Mouse (Mus musculus): ENCODE measurements around the gene Pyroxd2.
"Not testable (repeated sequence)": the region's sequence is repeated elsewhere in the genome, so short reads cannot be mapped to it uniquely, and the experiment has no call there.

Gene Pyroxd2

GRCm38 (mm10) chr19:42752363-42752931 is at the start of gene Pyroxd2:
Gene Pyroxd2 (minus strand): TSS chr19:42752775.
- peak; percentile 81 for DNase-seq (ENCODE audit: low spot score)

- no peak for DNase-seq (ENCODE audit: low spot score)
Measured at GRCm38 (mm10) chr19:42797866-42798265, 45.3 kb upstream of the Pyroxd2 start.

GRCm38 (mm10) chr19:42795801-42796200 is 43.2 kb upstream of the Pyroxd2 start:
- peak; percentile 18 for DNase-seq (ENCODE audit: low spot score)

GRCm38 (mm10) chr19:42794914-42795613 is 42.5 kb upstream of the Pyroxd2 start:
- DNase-seq (ENCODE audit: low spot score) = peak; percentile 93

- no peak for DNase-seq (ENCODE audit: low spot score)
Measured at GRCm38 (mm10) chr19:42788311-42788710, 35.7 kb upstream of the Pyroxd2 start.

- DNase-seq (ENCODE audit: low spot score) = no peak
Measured at GRCm38 (mm10) chr19:42785562-42786220, 33.1 kb upstream of the Pyroxd2 start.

- DNase-seq (ENCODE audit: low spot score) = peak; percentile 41
Measured at GRCm38 (mm10) chr19:42785129-42785528, 32.6 kb upstream of the Pyroxd2 start.

GRCm38 (mm10) chr19:42780156-42780538 is 27.6 kb upstream of the Pyroxd2 start:
- DNase-seq (ENCODE audit: low spot score) = not testable (repeated sequence)

- DNase-seq (ENCODE audit: low spot score) = peak; percentile 96
Measured at GRCm38 (mm10) chr19:42779531-42780155, 27.1 kb upstream of the Pyroxd2 start, which contains the start of gene Hps1. Gene Hps1 (minus strand): TSS chr19:42779978.

GRCm38 (mm10) chr19:42777801-42778200 is 25.2 kb upstream of the Pyroxd2 start:
- DNase-seq (ENCODE audit: low spot score) = no peak

- DNase-seq (ENCODE audit: low spot score) = peak; percentile 49
Measured at GRCm38 (mm10) chr19:42776813-42777212, 24.2 kb upstream of the Pyroxd2 start.

GRCm38 (mm10) chr19:42770141-42770872 is 17.7 kb upstream of the Pyroxd2 start:
- no peak for DNase-seq (ENCODE audit: low spot score)

- no peak for DNase-seq (ENCODE audit: low spot score)
Measured at GRCm38 (mm10) chr19:42769648-42770047, 17.1 kb upstream of the Pyroxd2 start.

GRCm38 (mm10) chr19:42767361-42767760 is 14.8 kb upstream of the Pyroxd2 start:
- DNase-seq (ENCODE audit: low spot score) = no peak

GRCm38 (mm10) chr19:42764398-42764797 is 11.8 kb upstream of the Pyroxd2 start:
- no peak for DNase-seq (ENCODE audit: low spot score)

- no peak for DNase-seq (ENCODE audit: low spot score)
Measured at GRCm38 (mm10) chr19:42756671-42757070, 4.1 kb upstream of the Pyroxd2 start.

GRCm38 (mm10) chr19:42755148-42755870 is 2.7 kb upstream of the Pyroxd2 start:
- DNase-seq (ENCODE audit: low spot score) = no peak

- peak; percentile 54 for DNase-seq (ENCODE audit: low spot score)
Measured at GRCm38 (mm10) chr19:42753141-42753917, 754 bp upstream of the Pyroxd2 start.

- DNase-seq (ENCODE audit: low spot score) = no peak
Measured at GRCm38 (mm10) chr19:42750196-42750595, 2.4 kb downstream of the Pyroxd2 start.

GRCm38 (mm10) chr19:42746702-42747101 is 5.9 kb downstream of the Pyroxd2 start:
- no peak for DNase-seq (ENCODE audit: low spot score)

- no peak for DNase-seq (ENCODE audit: low spot score)
Measured at GRCm38 (mm10) chr19:42745869-42746224, 6.7 kb downstream of the Pyroxd2 start.

Data from embryo, embryonic 10 days (tissue).